Mouse (Mus musculus): Measurements from ENCODE around the gene Tada2a.

Gene Tada2a

DNA sequence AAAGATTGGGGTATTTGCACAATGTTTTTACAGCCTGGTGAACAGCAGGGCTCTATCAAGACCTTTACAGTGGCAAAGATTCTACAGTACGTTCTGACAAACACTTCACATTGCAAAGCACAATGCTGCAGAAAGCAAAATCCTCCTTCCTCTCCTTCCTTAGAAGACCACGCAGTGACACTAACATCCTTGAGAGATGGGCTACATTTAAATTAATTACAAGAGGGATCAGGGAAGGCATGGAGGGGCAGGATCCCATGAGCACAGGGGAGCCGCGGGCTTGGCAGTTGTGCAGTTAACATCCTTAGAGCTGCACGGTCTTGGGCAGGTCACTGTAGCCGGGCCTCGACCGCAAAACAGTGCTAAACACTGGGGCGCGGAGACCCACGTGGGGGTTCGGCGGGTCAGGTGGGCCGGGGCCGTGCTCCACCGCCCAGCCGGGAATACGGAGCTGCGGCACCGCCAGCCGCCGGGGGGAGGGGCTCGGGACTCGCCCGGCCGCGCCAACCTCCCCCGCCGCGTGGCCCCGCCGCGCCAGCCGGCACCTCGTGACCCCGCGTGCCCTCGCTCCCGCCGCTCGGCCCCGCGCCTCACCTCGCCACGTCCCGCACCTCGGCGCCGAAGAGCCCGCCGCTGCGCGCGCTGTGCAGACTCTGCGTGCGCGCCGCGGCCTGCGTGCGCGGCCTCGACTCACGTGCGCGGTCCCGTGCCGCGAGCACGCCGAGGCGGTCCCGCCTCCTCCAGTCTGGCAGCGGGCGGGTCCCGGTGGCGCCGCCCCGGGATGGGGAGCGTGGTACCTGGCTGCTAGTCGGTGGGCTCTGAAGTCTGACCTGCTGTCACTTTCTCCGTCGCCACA lies at the start of gene Tada2a, which contains the start of gene Acaca:
TSS of gene Tada2a (minus strand) at position 658 of the 856 bp plus-strand sequence.
TSS of gene Acaca (plus strand) at position 730 of the 856 bp plus-strand sequence.
- peak; percentile 57 to 69 for DNase-seq (ENCODE audit: low spot score in 2 of 2)

DNA sequence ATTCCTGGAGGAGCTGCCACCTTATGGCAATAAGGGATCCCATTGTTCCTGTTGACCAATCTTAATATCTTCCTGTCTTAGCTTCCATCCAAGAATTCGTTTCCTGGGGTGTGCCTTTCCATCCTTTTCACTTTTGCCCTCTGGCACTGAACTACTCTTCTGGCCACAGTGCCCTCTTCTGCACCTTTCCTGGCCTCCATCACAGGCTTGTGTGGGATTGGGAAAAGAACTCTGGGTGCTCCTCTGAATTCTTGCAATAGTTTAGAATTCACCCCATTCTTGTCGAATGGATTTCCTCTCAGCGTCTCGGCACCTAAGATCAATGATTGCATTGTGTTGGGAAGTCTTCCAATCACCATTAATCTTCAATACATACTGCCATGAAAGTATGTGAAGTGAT lies 49.2 kb upstream of the Tada2a start:
- DNase-seq (ENCODE audit: low spot score in 2 of 2), result no peak

DNA sequence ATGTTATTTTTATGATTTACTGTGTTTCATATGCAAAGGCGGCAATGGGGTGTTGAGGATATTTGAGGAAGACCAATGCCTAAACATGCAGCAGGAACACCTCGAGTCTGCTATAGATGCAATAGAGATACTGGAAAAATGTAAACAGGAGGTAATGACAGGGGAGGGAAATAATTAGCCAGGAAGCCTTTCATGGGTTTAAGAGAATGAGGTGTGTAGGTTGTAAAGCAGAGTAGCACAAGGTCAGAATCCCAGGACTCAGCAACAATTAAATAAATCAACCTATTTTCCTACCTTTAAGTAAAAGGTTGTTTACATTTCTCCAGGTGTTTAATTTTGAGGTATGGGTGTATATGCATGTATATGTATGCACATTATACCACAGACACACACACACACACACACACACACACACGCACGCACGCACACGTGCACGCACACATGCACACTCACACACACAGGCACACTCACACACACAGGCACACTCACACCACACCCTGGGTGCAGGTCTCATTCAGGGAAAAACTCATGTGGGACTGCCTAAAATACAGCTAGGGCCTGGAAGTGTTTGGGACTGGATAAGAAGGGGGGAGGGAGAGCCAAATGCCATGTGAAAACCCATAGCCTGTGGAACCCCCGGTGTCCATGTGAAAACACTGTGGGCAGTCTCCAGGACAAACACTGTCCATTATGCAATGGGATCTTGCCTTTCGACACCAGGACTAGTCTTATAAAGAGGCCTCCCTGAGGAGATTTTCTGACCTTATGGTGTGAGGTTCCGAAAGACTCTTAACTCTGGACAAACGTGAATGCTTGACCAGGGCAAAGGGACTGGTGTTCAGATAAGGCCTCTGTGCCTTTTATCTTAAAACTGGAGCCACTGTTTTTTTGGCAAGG lies 43.4 kb upstream of the Tada2a start:
- DNase-seq (ENCODE audit: low spot score in 2 of 2), result no peak

DNA sequence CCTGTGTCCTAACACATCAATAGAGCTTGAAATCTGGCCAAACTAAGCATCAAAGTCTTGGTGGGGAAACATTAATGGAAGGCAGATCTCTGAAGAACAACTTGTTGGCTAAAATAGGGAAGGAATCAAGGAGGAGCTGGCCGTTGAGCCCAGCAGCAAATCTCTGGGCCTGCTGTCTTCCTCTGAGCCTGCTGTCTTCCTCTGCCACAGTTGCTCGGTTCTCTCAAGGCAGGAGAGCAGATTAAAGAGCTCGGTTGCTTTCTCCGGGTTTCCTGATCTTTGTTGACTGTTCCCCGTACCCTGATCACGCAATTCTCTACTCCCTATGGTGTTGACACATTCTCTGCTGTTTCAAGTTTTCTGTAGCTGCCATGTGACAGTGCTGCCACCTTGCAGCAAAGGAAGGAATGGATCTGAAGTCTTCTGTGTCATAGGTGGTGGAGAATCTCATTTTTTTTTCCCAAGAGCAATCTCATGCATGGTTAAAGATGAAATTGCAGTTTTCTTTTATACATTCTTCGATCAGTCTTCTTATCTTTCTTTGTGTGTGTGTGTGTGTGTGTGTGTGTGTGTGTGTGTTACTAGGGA lies 39.4 kb upstream of the Tada2a start:
- DNase-seq (ENCODE audit: low spot score in 2 of 2), result peak; percentile 9 to 31

DNA sequence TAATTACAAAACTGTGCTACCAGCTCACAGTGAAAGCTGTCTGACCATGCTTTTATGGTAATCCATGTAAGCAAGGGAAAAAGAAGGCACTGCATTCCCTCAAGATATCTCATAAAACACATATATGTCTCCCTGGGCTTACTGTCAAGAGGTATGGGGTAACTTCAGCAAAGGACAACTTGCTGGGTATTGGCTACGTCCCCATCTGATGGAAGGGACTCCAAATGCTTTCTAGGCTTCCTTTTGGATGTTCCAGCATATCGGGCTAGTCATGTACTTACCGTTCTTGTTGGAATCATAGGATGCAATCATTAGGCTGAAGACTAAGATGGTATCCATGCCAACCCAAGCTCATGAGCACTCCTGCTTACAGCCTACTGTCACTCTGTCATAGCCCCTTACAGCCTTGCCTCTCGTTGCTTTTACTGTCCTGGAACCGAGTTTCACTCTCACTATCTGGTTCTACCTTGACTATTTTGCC lies 37.7 kb upstream of the Tada2a start, which contains the start of gene Gm11437:
TSS of gene Gm11437 (minus strand) at position 431 of the 481 bp plus-strand sequence.
- no peak for DNase-seq (ENCODE audit: low spot score in 2 of 2)

DNA sequence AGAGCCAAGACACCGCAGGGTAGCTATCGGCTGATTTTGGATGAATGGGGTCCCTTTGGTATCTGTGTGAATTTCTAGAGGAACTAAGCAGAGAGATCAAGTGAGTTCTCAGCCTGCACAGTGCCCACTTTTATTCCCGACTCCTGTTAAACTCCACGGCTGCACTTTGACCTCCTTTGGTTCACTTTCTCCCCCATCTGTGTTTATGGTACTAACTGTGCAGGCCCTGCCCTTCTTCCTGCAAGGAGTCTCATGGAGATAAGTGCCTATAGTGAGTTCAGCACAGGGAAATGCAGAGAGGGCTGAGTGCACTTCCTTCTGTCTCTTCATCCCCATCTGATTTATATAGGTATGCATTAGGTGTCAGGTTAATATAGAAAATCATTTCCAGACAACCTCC lies 35.2 kb upstream of the Tada2a start:
- DNase-seq (ENCODE audit: low spot score in 2 of 2), result no peak

DNA sequence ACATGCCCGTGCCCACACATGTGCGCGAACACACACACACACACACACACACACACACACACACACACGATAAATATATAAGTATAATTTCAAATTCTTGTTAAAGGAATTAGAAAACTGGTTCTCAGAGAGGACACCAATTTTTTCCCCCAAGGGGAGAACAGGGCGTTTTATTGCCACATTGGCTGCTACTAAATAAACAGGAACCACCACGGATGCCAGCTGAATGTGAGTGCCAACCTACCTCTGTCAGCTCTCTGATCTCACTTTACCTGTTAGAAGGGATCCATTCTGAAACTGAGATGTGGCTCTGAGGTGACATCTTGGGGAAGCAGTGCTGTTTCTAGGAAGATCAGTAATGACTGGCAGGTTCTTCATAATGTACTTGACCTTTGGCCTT lies 34.7 kb upstream of the Tada2a start:
- DNase-seq (ENCODE audit: low spot score in 2 of 2), result no peak

DNA sequence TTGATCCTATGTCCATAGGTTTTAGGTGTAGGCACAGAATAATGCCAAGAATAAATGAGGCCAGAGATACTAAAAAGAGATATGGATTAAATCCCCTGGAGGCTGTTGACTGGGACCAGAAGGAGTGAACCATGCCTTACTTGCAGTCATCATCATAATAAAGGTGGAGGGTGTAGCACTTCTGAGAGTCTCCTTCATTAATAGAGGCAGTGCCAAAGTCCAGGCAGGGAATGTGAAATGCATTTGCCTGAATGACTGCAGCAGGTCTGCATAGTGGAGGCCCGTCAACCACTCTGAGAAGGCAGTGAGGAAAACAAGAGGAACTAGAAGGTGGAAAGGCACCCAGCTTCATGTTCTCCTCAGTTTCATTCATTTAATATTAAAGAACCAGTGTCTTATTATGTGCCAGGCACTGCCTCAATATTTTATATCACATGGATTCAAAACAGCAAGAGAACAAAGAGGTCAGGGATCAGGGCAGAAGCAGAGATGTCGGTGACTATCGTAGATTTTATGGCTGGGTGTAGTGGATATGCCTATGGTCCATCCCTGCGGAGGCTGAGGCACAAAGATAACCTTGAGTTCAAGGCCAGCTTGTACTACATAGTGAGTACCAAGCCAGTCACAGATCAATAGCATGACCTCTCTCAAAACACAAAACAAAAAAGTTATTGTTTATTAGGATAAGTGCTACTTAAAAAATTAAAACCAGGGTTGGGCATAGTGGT lies 27.3 kb upstream of the Tada2a start:
- DNase-seq (ENCODE audit: low spot score in 2 of 2), result no peak

DNA sequence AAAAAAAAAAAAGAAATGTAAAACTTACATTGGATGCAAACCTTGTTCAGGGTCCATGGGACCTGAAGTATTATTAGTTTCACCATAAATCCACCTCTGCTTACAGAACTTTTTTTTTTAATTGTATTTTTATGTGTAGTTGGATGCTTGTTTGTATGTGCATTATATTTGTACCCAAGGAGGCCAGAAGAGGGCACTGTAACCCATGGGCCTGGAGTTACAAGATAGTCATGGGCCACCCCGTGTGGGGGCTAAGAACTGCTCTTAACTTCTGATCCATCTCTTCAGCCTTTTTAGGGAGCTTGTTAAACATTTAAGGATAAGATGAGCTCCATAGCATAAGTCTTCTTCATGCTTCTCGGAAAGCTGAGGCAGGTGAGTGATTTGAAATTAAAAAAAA lies 21.5 kb upstream of the Tada2a start:
- DNase-seq (ENCODE audit: low spot score in 2 of 2), result no peak

DNA sequence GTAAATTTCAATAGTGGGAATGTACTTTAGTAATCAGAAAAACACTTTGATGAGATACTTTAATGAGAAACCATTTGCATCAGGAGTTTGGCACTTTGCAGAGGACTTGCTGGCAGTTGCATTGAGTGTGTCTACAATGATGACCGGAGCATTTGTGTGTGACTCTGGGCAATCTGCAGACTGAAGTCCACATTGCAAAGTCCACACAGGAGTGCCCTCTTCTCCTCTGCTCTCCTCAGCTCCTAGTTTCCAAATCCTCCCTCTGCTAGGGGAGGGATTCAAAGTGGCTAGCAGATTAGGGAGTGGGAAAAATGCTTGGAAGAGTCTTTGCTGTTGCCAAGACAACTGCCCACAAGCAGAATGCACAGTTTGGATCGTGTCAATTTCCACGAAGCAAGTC lies 16.7 kb upstream of the Tada2a start:
- no peak for DNase-seq (ENCODE audit: low spot score in 2 of 2)

DNA sequence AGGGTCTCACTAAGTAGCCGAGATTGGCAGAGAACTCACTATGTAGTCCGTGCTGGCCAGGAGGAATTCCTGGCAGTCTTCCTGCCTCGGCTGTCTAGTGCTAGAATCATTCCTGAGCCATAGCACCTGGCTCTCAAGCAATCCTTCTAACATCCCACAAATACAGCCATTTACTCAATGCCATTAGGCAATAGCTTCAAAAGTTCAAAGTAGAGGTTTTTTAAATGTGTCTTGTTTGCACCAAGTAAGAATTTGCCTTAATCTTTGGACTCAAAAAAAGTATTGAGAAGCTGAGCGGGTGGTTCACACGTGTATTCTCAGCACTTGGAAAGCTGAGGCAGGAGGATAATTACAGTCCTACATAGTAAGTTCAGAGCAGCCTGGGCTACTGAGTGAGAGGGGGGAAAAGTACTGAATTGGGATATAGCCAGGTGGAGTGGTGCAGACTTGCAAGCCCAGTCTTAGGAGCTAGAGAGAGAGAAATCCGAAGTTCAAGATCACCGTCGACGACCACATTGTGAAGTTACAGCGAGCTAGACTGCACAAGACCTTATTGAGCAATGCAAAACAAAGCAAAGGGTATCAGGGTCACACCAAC lies 15.9 kb upstream of the Tada2a start:
- no peak for DNase-seq (ENCODE audit: low spot score in 2 of 2)

DNA sequence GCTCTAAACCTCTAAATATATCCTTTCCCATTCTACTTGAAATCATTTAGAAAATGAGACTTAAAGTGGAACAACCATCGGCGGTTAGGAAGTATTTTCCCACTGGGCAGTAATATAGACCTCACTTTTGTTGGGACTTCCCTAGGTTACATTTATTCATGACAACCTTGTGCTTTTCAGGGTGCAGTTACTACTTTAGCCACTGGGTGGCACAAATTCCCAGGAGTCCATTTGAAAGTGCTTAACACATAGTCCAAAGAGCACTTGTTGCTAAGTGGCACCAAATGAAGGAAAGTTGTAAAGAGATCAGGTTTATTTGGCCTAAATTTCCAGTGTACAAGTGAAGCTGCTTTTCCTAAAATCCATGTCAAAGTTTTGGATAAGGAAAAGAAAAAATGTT lies 12.4 kb upstream of the Tada2a start:
- DNase-seq (ENCODE audit: low spot score in 2 of 2), result peak; percentile 17 to 41

DNA sequence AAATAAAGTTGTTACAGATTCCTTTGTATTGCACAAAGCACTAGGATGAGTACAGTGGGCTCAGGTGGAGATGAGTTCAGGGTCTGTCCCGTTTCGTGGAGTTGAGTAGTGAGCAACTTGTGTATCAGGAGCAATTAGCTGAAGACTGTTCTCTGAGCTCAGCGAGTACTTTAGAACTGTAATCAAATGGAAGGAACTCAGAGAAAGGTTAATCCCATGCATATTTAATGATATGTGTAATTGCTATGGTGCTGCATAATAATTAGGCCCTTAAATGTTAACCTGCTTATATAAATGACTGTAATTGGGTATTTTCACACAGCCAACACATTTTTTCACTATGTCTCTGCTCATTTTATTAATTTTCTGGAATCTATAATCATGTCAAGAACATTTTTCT lies 7.1 kb upstream of the Tada2a start:
- no peak for DNase-seq (ENCODE audit: low spot score in 2 of 2)

DNA sequence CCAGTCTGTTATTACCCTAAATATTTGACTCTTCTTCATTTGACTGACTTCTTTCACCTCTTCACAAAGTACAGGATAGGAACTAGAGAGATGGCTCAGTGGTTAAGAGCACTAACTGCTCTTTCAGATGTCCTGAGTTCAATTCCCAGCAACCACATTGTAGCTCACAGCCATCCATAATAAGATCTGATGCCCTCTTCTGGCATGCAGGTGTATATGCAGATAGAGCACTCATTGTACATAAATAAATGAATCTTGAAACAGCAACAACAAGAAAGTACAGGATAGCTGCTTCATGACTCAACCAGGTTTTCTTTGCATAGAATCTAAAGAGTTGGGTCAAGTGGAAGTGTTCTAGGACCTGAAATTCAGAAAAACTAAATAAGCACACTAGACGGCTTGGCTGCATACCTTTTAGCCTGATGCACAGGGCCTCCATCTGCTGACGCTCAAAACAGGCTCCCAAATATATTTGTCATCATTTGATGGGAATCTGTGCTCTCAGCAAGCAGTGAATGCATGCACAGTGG lies 5.0 kb upstream of the Tada2a start:
- no peak for DNase-seq (ENCODE audit: low spot score in 2 of 2)

DNA sequence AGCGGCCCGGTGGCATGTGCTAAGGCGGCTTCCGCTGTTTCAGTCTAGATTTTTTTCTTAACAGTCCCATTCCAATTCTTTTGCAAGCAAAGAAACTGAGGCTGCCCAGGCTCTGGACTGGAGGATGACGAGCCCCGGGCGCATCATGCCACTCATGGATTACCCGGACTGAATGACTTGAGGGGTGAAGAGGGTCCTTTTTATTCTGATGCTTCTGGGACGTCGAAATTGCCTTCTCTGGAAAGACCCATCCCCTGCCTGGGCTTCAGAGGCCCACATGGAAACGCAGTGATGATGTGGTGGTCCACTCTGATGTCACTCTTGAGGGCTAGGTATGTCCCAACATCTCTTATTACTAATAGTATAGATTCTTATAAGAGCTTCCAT lies 392 bp upstream of the Tada2a start:
- DNase-seq (ENCODE audit: low spot score in 2 of 2), result no peak

DNA sequence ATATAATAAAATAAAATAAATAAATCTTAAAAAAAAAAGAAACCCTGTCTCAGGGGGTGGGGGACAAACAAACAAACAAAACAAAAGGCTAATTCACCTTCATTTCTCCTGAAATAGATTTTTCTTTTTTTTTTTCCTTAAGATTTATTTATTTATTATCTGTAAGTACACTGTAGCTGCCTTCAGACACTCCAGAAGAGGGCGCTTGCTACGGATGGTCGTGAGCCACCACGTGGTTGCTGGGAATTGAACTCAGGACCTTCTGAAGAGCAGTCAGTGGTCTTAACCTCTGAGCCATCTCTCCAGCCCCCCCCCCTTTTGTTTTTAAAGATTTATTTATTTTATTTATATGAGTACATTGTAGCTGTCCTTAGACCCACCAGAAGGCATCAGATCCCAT lies 1.4 kb downstream of the Tada2a start:
- no peak for DNase-seq (ENCODE audit: low spot score in 2 of 2)

DNA sequence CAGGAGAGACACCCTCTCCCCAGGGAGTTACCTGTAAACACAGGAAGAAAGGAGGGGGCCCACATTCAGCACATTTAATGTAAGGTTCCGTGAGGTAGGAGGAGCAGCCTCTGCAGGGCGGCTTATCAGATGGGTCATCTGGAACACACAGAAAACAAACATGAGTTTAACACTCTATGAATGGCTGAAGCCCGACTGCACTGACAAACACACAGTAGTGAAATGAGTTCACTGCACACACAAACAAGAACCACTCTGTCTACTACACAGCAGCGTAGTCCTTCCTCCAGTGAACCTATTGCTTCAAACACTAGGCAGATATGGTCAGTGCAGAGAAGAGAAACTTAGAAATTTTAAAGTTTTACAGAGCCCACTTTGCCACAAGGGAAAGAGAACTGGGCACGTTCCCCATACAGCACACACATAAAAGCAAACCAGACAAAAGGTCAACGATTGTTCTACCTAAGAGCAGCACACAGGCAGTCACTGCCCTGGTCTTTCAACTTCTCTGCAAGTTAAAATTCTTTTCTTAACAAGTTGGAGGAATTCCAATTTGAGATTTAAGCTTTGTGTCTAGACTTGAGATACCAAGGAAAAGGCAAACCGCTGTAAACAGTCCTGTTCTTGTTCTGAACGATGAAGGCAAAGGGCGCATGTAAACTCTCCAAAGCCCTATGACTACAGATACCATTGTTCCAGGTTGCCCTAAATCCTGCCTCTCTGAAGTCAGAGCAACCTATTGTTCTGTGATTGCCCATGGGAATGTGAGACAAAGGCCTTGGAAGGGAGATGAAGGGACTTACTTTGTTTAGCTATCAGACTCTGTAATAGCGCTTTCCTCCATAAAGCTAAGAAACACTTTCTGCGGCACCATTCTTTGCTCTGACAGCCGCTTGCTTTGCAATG lies 8.1 kb downstream of the Tada2a start:
- peak in 1 of 2 experiments; percentile 18 for DNase-seq (ENCODE audit: low spot score in 2 of 2)

DNA sequence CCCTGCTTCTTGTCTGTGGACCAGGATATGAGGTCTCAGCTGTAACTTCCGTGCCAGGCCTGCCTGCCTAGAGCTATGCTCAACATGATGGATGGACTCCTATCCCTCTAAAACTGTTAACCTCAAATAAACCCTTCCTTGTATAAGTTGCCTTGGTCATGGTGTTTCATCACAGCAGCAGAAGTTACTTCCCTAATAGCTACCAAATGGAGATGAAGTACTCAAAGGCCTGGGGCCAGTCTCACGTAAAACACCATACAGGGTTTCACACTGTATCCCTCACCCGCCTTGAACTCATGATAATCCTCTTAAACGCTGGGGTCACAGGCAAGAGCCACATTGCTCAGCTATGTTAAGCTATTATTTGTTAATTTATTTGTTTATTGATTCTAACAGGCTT lies 12.0 kb downstream of the Tada2a start:
- DNase-seq (ENCODE audit: low spot score in 2 of 2), result no peak

DNA sequence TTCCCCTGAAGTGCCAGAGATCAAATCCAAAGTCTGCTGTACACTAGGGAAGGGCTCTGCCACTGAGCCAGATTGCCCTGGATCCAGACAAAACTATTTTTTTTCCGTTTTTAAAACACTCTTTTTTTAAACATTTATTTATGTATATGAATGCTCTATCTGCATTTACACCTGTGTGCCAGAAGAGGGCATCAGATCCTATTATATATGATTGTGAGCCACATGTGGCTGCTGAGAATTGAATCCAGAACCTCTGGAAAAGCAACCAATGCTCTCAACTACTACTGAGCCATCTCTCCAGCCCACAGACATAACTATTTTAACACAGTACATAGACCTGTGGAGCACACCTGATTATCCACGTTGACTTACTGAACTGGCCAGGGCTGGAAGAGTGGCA lies 13.2 kb downstream of the Tada2a start:
- DNase-seq (ENCODE audit: low spot score in 2 of 2), result no peak

DNA sequence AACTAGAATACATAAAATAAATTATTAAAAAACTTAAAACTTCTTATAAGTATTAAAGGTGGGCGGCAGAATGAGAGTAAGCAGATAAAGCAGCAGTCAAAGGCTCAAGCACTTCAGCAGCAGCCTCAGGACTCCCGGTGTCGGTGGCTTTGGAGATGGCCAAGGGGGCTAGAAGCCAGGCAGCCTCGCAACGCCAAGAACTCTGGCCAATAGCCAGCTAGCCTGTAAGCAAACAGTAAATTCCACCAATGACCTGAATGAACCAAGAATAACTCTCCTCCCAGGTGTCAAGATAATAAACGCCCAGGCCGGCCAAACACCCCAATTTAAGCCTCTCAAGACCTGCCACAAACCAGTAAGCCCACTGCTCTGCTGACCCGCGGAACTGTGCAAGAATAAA lies 13.8 kb downstream of the Tada2a start:
- DNase-seq (ENCODE audit: low spot score in 2 of 2), result no peak

Data from urinary bladder, adult 18-20 months (tissue).